Comparison of ENCODE assay signal across 13 mouse cellular contexts in genomic region chr2:145981699-145982112, GRCm38 (mm10). TPM values are rescaled to one million over a fixed set of nuclear protein-coding genes. Genes with fewer than 3 reads are reported as not detected.
DNase-seq lines count a peak whose midpoint lies in the region; ATAC-seq lines count a peak whose summit lies in the region.
"Had no signal": no experiment of that assay in that cellular context is flagged by ENCODE, and none has a peak within 500 bp of the region (broad histone marks: within the 10 kb centered on the region; RNA-seq: fewer than 3 reads in every experiment).

No protein-coding gene starts in this region.

- WGBS in forebrain, embryonic 10.5 days = 27% methylated on average over 6 of the region's 6 CpGs
- WGBS in hindbrain, embryonic 14.5 days = 12% methylated on average over 6 of the region's 6 CpGs
- 7% methylated on average over 6 of the region's 6 CpGs for WGBS in midbrain, embryonic 16.5 days

- no peak overlapping the region for H3K4me3 ChIP-seq in forebrain, embryonic 10.5 days
- no peak overlapping the region for H3K4me3 ChIP-seq in hindbrain, embryonic 14.5 days (replicated peaks; ENCODE audit: low read length)
- no peak overlapping the region for H3K4me3 ChIP-seq in midbrain, embryonic 16.5 days (ENCODE audit: low read depth, low read length)
- H3K4me3 ChIP-seq: limb, embryonic 15.5 days had no signal

- no peaks in the 10 kb centered on the region for H3K36me3 ChIP-seq in forebrain, embryonic 10.5 days (replicated peaks)
- no peaks in the 10 kb centered on the region for H3K36me3 ChIP-seq in hindbrain, embryonic 14.5 days (replicated peaks; ENCODE audit: control insufficient read depth, insufficient read depth)
- no peaks in the 10 kb centered on the region for H3K36me3 ChIP-seq in midbrain, embryonic 16.5 days (ENCODE audit: control insufficient read depth, insufficient read depth, low read length)
- H3K36me3 ChIP-seq: limb, embryonic 15.5 days had no signal

- no peak for ATAC-seq in hindbrain, embryonic 14.5 days (ENCODE audit: low FRiP score)
- peak; percentile 76 for ATAC-seq in midbrain, embryonic 16.5 days
- ATAC-seq: lung, postnatal 0 days had no signal

- peaks cover 39% of the 10 kb centered on the region for H3K4me1 ChIP-seq in forebrain, embryonic 10.5 days
- peaks cover 25% of the 10 kb centered on the region for H3K4me1 ChIP-seq in hindbrain, embryonic 14.5 days (replicated peaks; ENCODE audit: control insufficient read depth, insufficient read depth, low read length)
- H3K4me1 ChIP-seq in midbrain, embryonic 16.5 days (ENCODE audit: control insufficient read depth, insufficient read depth, low read length) = peaks cover 17% of the 10 kb centered on the region

- H3K27ac ChIP-seq in forebrain, embryonic 10.5 days = peak overlapping the region; percentile 22
- peak overlapping the region; percentile 33; the same call in 1 of the 2 replicates for H3K27ac ChIP-seq in hindbrain, embryonic 14.5 days
- H3K27ac ChIP-seq in midbrain, embryonic 16.5 days (ENCODE audit: low read length) = peak overlapping the region; percentile 44
- H3K27ac ChIP-seq: limb, embryonic 15.5 days had no signal

- DNase-seq in heart, adult 11 months = peak; percentile 85
- no peak for DNase-seq in heart, postnatal 4 days
- no peak for DNase-seq in forebrain, embryonic 10.5 days (ENCODE audit: extremely low spot score, low spot score)
- no peak for DNase-seq in hindbrain, embryonic 14.5 days (ENCODE audit: low spot score)
- DNase-seq in right cerebral cortex, postnatal 36 days (ENCODE audit: low spot score in 2 of 2) = no peak
- no peak for DNase-seq in lung, postnatal 14 days
- DNase-seq in heart, postnatal 25 days (ENCODE audit: low spot score) = no peak
- DNase-seq: cerebellum, adult 9-11 months; kidney, adult 18-20 months; spleen, adult 18-20 months had no signal

- H3K9ac ChIP-seq in hindbrain, embryonic 14.5 days = no peak overlapping the region
- no peak overlapping the region for H3K9ac ChIP-seq in midbrain, embryonic 16.5 days (ENCODE audit: low read depth, low read length)
- H3K9ac ChIP-seq: limb, embryonic 15.5 days had no signal

- intact Hi-C loops in heart, postnatal 25 days (cut with DNase I) = no loop called here

- H3K4me2 ChIP-seq in hindbrain, embryonic 14.5 days (replicated peaks) = no peak overlapping the region
- no peak overlapping the region for H3K4me2 ChIP-seq in midbrain, embryonic 16.5 days (ENCODE audit: low read length)
- H3K4me2 ChIP-seq: limb, embryonic 15.5 days had no signal

- H3K27me3 ChIP-seq in forebrain, embryonic 10.5 days (ENCODE audit: poor library complexity, severe bottlenecking) = no peaks in the 10 kb centered on the region
- no peaks in the 10 kb centered on the region for H3K27me3 ChIP-seq in hindbrain, embryonic 14.5 days (ENCODE audit: control insufficient read depth, insufficient read depth, low read length)
- no peaks in the 10 kb centered on the region for H3K27me3 ChIP-seq in midbrain, embryonic 16.5 days (ENCODE audit: control insufficient read depth, insufficient read depth, low read depth, low read length)
- H3K27me3 ChIP-seq: limb, embryonic 15.5 days had no signal

- H3K9me3 ChIP-seq in forebrain, embryonic 10.5 days = no peaks in the 10 kb centered on the region
- no peaks in the 10 kb centered on the region for H3K9me3 ChIP-seq in hindbrain, embryonic 14.5 days (ENCODE audit: control insufficient read depth, low read length)
- no peaks in the 10 kb centered on the region for H3K9me3 ChIP-seq in midbrain, embryonic 16.5 days (replicated peaks; ENCODE audit: control insufficient read depth, low read length, poor library complexity, severe bottlenecking)
- H3K9me3 ChIP-seq: limb, embryonic 15.5 days had no signal

RNA-seq across cellular contexts. Expression of gene Crnkl1, which starts 46.9 kb away (rescaled TPM):
- 10 to 100 TPM; 17.5 to 18.7 TPM for total RNA-seq in heart, postnatal 4 days (2021)
- 38.2 and 41.6 TPM in 2 replicates for polyA plus RNA-seq in forebrain, embryonic 10.5 days (2016; fragmentation: Nextera tagmentation; extraction: Ambion mirVana)
- 25.0 and 25.7 TPM in 2 replicates for polyA plus RNA-seq in hindbrain, embryonic 14.5 days (2014; fragmentation: Nextera tagmentation; extraction: Ambion mirVana)
- 19.1 and 24.6 TPM in 2 replicates for polyA plus RNA-seq in midbrain, embryonic 16.5 days (2015; fragmentation: Nextera tagmentation; extraction: Ambion mirVana)
- total RNA-seq in heart, postnatal 25 days (2021) = 10 to 100 TPM; 17.5 to 20.5 TPM

RNA-seq across cellular contexts. Expression of gene Cfap61, which starts 47.1 kb away (rescaled TPM):
- total RNA-seq in heart, postnatal 4 days (2021) = under 1 TPM; 0.41 to 0.79 TPM
- polyA plus RNA-seq in forebrain, embryonic 10.5 days (2016; fragmentation: Nextera tagmentation; extraction: Ambion mirVana) = 0.62 and 0.78 TPM in 2 replicates
- polyA plus RNA-seq in hindbrain, embryonic 14.5 days (2014; fragmentation: Nextera tagmentation; extraction: Ambion mirVana) = 4.2 and 5.5 TPM in 2 replicates
- polyA plus RNA-seq in midbrain, embryonic 16.5 days (2015; fragmentation: Nextera tagmentation; extraction: Ambion mirVana) = 2.9 and 4.7 TPM in 2 replicates
- 1 to 10 TPM in 1 of 2 experiments, under 1 TPM in 1; 0.95 to 1.2 TPM for total RNA-seq in heart, postnatal 25 days (2021)
